Mouse (Mus musculus): Measurements from ENCODE around the gene Olfr1474. TPM values are rescaled to one million over a fixed set of nuclear protein-coding genes. Genes with fewer than 3 reads are reported as not detected.
"Not testable (repeated sequence)": the region's sequence is repeated elsewhere in the genome, so short reads cannot be mapped to it uniquely, and the experiment has no call there.

Olfr1474 gene
- not detected for total RNA-seq (2021)

DNA sequence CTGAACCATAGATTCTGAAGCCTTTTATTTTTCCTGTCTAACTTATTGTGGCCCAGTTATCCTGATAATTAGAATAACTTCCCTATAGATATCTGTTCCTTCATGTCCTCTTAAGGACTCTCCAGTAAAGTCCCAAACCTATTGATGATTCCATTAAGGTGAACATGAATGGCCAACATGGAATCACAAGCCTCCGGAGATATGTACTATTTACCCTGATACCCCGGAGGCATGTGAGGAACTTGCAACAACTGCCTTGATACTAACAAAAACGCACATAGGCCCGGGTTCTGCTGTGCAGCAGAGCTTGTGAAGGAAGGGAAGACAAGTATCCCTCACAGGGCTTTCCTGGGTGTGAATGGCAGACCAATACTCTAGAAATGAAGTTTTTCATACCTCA, at the start of gene Olfr1474:
Gene Olfr1474, plus strand, starts transcription at position 301 of the 400 bp plus-strand sequence.
- intact Hi-C loops (cut with DNase I); DNase-seq (ENCODE audit: low spot score): not testable (repeated sequence)

GRCm38 (mm10) chr19:13443109-13443508, 26.3 kb upstream of the Olfr1474 start, which contains the start of gene Olfr1471:
Gene Olfr1471 (plus strand): TSS chr19:13443409.
- DNase-seq (ENCODE audit: low spot score); intact Hi-C loops (cut with DNase I): not testable (repeated sequence)

- no peak for DNase-seq (ENCODE audit: low spot score)
- intact Hi-C loops (cut with DNase I): no loop called here
Observed at GRCm38 (mm10) chr19:13455986-13456385, 13.4 kb upstream of the Olfr1474 start, which contains the start of gene Olfr1472. Gene Olfr1472 (minus strand): TSS chr19:13456086.

DNA sequence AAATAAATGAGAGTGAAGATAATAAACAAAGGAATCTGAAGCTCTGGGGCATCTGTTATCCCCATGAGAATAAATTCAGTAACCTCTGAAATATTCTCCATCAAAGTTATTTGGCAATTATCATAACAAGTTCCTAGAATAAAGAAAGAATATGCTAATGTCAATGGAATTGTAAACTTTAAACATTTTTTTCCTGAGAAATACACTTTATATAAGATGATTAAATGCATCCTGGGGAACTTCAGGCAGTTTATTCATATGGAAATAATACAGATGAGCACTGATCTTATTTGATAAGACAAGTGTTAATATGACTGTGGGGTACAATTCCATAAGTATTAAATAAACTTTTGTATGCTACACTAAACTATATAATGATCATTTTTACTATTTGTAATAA, 10.7 kb downstream of the Olfr1474 start, which contains the start of gene Olfr1475:
Gene Olfr1475, minus strand, starts transcription at position 101 of the 400 bp plus-strand sequence.
- DNase-seq (ENCODE audit: low spot score): no peak
- intact Hi-C loops (cut with DNase I): no loop called here

GRCm38 (mm10) chr19:13500246-13500645, 30.9 kb downstream of the Olfr1474 start, which contains the start of gene Olfr1477:
Gene Olfr1477 (plus strand): TSS chr19:13500546.
- intact Hi-C loops (cut with DNase I): no loop called here

More at GRCm38 (mm10) chr19:13500246-13500645, 30.9 kb downstream of the Olfr1474 start, which contains the start of gene Olfr1477:
- no peak for DNase-seq (ENCODE audit: low spot score)

Other genes with a start within 250 kb of the Olfr1474 start
- not detected for gene Olfr1463, start 238.2 kb upstream of the Olfr1474 start, total RNA-seq (2021)
- not detected for gene Olfr1465, start 154.0 kb upstream of the Olfr1474 start, total RNA-seq (2021)
- gene Olfr1466, start 130.7 kb upstream of the Olfr1474 start, total RNA-seq (2021): not detected
- not detected for gene Olfr1467, start 107.3 kb upstream of the Olfr1474 start, total RNA-seq (2021)
- not detected for gene Olfr1469, start 61.7 kb upstream of the Olfr1474 start, total RNA-seq (2021)
- not detected for gene Olfr1471, start 26.2 kb upstream of the Olfr1474 start, total RNA-seq (2021)
- not detected for gene Olfr1472, start 13.5 kb upstream of the Olfr1474 start, total RNA-seq (2021)
- not detected for gene Olfr1475, start 10.6 kb downstream of the Olfr1474 start, total RNA-seq (2021)
- gene Olfr1477, start 31.0 kb downstream of the Olfr1474 start, total RNA-seq (2021): not detected
- gene Olfr1480, start 58.3 kb downstream of the Olfr1474 start, total RNA-seq (2021): not detected
- gene Olfr1484, start 113.9 kb downstream of the Olfr1474 start, total RNA-seq (2021): not detected
- gene Olfr1487, start 147.8 kb downstream of the Olfr1474 start, total RNA-seq (2021): not detected
- gene Olfr1489, start 162.1 kb downstream of the Olfr1474 start, total RNA-seq (2021): not detected
- not detected for gene Olfr1490, start 181.5 kb downstream of the Olfr1474 start, total RNA-seq (2021)
- gene Olfr1491, start 227.7 kb downstream of the Olfr1474 start, total RNA-seq (2021): not detected

Data from heart, postnatal 25 days (tissue).